Mouse (Mus musculus) lung, adult 2 months (tissue): ENCODE data around the gene Arhgap31.

Experiments used
- CTCF ChIP-seq: fragments of 200-500 bp; IDR thresholded peaks from 2 replicates; pipeline ENCODE4 v1.5.1; 2011; ENCODE audit warnings: mild to moderate bottlenecking, low read length, control low read depth; ENCODE audit not compliant: insufficient read depth
- POLR2A ChIP-seq: fragments of 200-500 bp; IDR thresholded peaks from 2 replicates; pipeline ENCODE4 v1.6.1; 2011; ENCODE audit warnings: low read depth, mild to moderate bottlenecking, control low read depth, low read length, borderline replicate concordance; ENCODE audit errors: extremely low read depth

- TF ChIP-seq CTCF (no peak), POLR2A (no peak)
Measured at GRCm38 (mm10) chr16:38701492-38702185, 11.4 kb downstream of the Arhgap31 start.
